Mouse (Mus musculus): ENCODE data around the gene A530032D15Rik. TPM values are rescaled to one million over a fixed set of nuclear protein-coding genes. Genes with fewer than 3 reads are reported as not detected.
"Not testable (repeated sequence)": the region's sequence is repeated elsewhere in the genome, so short reads cannot be mapped to it uniquely, and the experiment has no call there.

Gene A530032D15Rik
- polyA plus RNA-seq, 1 experiment from 2014 or later: not detected

DNA sequence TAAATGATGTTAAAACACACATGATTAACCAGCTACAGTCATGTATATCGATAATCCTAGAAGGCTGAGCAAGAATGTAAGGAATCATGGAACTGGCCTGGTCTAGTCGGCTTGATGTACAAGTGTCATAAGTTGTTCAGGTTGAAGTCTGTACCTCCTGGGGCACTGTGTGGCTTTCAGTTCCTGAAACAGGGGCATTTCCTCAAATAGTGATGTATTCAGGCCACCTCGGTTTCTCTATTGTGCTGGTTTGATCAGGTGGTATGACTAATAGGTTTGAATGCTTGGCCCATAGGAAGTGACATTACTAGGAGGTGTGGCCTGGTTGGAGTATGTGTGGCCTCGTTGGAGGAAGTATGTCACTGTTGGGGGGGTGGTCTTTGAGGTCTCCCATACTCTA lies 75.3 kb downstream of the A530032D15Rik start:
- not testable (repeated sequence) for H3K36me3 ChIP-seq; H3K9ac ChIP-seq; H3K4me1 ChIP-seq (replicated peaks); ATAC-seq (replicated peaks; ENCODE audit: insufficient number of reproducible peaks, insufficient read depth, low FRiP score, low read depth); H3K4me2 ChIP-seq; H3K4me3 ChIP-seq; H3K27ac ChIP-seq; H3K27me3 ChIP-seq; H3K9me3 ChIP-seq (replicated peaks)
- 70% methylated on average over 3 of the region's 4 CpGs for WGBS

GRCm38 (mm10) chr1:85033616-85034015 lies 76.0 kb downstream of the A530032D15Rik start:
- H3K36me3 ChIP-seq; H3K27me3 ChIP-seq; H3K9me3 ChIP-seq (replicated peaks); ATAC-seq (replicated peaks; ENCODE audit: insufficient number of reproducible peaks, insufficient read depth, low FRiP score, low read depth); H3K4me2 ChIP-seq; H3K4me1 ChIP-seq (replicated peaks); H3K4me3 ChIP-seq; H3K27ac ChIP-seq; H3K9ac ChIP-seq: not testable (repeated sequence)
- 86% methylated on average over 5 of the region's 6 CpGs for WGBS

Other genes starting within 250 kb of the A530032D15Rik start
- 0.05 and 0.14 TPM in 2 replicates for gene Slc16a14, start 174.7 kb downstream of the A530032D15Rik start, polyA plus RNA-seq (2015; fragmentation: Nextera tagmentation; extraction: Ambion mirVana)
- not detected in 2 replicates for gene Gm10553, start 9.7 kb downstream of the A530032D15Rik start, polyA plus RNA-seq (2015; fragmentation: Nextera tagmentation; extraction: Ambion mirVana)
- gene C130026I21Rik, start 160.7 kb upstream of the A530032D15Rik start, polyA plus RNA-seq (2015; fragmentation: Nextera tagmentation; extraction: Ambion mirVana): not detected in 2 replicates